Mouse (Mus musculus): ENCODE measurements at regions not wholly inside any gene's neighbourhood (a gene's known extent, or its start where the extent isn't known, plus 50 kb on each side); places are given as distances from the start of the nearest gene placed in this dataset.
"Not testable (repeated sequence)": the region's sequence is repeated elsewhere in the genome, so short reads cannot be mapped to it uniquely, and the experiment has no call there.

DNA sequence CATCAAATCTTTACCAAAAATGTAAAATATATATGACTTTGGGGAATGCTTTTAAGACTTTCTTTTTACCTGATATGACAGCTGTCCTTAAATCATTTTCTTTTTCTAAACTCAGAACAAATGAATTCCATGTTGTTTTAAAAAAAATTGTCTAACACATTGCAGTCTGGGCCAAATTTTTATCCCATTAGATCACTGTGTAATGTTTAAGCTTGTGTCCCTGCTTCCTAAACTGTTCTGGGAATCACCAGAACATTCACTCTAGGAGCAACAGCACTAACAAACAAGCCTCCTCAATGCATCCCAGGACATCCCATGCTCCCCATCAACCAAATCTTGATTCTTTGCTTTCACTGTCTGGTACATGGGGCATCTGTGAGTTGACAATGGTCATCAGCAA lies 449.2 kb upstream of the Klf6 start:
- H3K9ac ChIP-seq (ENCODE audit: control insufficient read depth, low read depth, low read length, poor library complexity, severe bottlenecking) = no peak overlapping the region
- DNase-seq (ENCODE audit: low read depth, low spot score) = no peak
- TF ChIP-seq EP300 (IDR thresholded peaks at IDR 0.05; ENCODE audit: low read depth in 1 of 2, low read length in 2 of 2) = no peak
- no peak for TF ChIP-seq MYC (IDR thresholded peaks at IDR 0.05; ENCODE audit: low read depth, low read length)
- no peak for TF ChIP-seq POLR2A (IDR thresholded peaks at IDR 0.05; ENCODE audit: control insufficient read depth in 1 of 2, insufficient read depth in 1 of 2, low read depth in 1 of 2, low read length in 2 of 2, poor library complexity in 1 of 2)
- no peak for TF ChIP-seq HCFC1 (IDR thresholded peaks at IDR 0.05; ENCODE audit: low read depth, low read length)
- TF ChIP-seq ZNF384 (IDR thresholded peaks at IDR 0.05; ENCODE audit: low read depth, low read length) = no peak
- TF ChIP-seq SIN3A (IDR thresholded peaks at IDR 0.05; ENCODE audit: low read length) = no peak
- no peak for TF ChIP-seq USF1 (IDR thresholded peaks at IDR 0.05; ENCODE audit: low read depth, low read length)
- no peak for TF ChIP-seq NRF1 (IDR thresholded peaks at IDR 0.05; ENCODE audit: insufficient read depth, low read depth, low read length, poor library complexity, severe bottlenecking)
- no peak for TF ChIP-seq MYB (IDR thresholded peaks at IDR 0.05; ENCODE audit: low read depth, low read length)
- no peak for TF ChIP-seq UBTF (IDR thresholded peaks at IDR 0.05; ENCODE audit: borderline replicate concordance, insufficient read depth, low read depth, low read length)
- no peak for TF ChIP-seq RAD21 (IDR thresholded peaks at IDR 0.05; ENCODE audit: low read depth, low read length)
- TF ChIP-seq E2F4 (IDR thresholded peaks at IDR 0.05; ENCODE audit: borderline replicate concordance, low read depth, low read length) = no peak
- no peak for TF ChIP-seq USF2 (IDR thresholded peaks at IDR 0.05; ENCODE audit: borderline replicate concordance in 1 of 2, insufficient read depth in 1 of 2, low read depth in 1 of 2, low read length in 2 of 2)
- no peak for TF ChIP-seq ZMIZ1 (IDR thresholded peaks at IDR 0.05; ENCODE audit: low read depth, low read length)
- no peak for TF ChIP-seq TAL1 (IDR thresholded peaks at IDR 0.05; ENCODE audit: low read length)
- TF ChIP-seq TCF12 (IDR thresholded peaks at IDR 0.05; ENCODE audit: low read depth, low read length) = no peak
- TF ChIP-seq ETS1 (IDR thresholded peaks at IDR 0.05; ENCODE audit: low read depth, low read length) = no peak
- TF ChIP-seq MEF2A (IDR thresholded peaks at IDR 0.05; ENCODE audit: extremely low read depth, insufficient replicate concordance, low read depth, low read length, poor library complexity, severe bottlenecking) = no peak
- TF ChIP-seq MXI1 (IDR thresholded peaks at IDR 0.05; ENCODE audit: low read depth, low read length) = no peak
- H3K36me3 ChIP-seq (ENCODE audit: control insufficient read depth in 1 of 2, insufficient read depth in 2 of 2, low read length in 2 of 2) = no peaks in the 10 kb centered on the region
- H3K4me3 ChIP-seq (ENCODE audit: control insufficient read depth in 1 of 2, insufficient read depth in 1 of 2, low read depth in 2 of 2, low read length in 2 of 2) = no peak overlapping the region
- H3K79me2 ChIP-seq (ENCODE audit: control insufficient read depth, insufficient read depth, low read length, poor library complexity) = no peaks in the 10 kb centered on the region
- no peak overlapping the region for H3K27ac ChIP-seq (ENCODE audit: control insufficient read depth, low read depth, low read length)
- H3K27me3 ChIP-seq (ENCODE audit: control insufficient read depth in 1 of 2, insufficient read depth in 2 of 2, low read length in 2 of 2) = no peaks in the 10 kb centered on the region
- no peaks in the 10 kb centered on the region for H3K4me1 ChIP-seq (ENCODE audit: control insufficient read depth in 1 of 2, insufficient read depth in 2 of 2, low read length in 2 of 2)
- no peaks in the 10 kb centered on the region for H3K9me3 ChIP-seq (replicated peaks; ENCODE audit: insufficient read depth, low read length)

- not testable (repeated sequence) for H3K9ac ChIP-seq (ENCODE audit: control insufficient read depth, low read depth, low read length, poor library complexity, severe bottlenecking); H3K4me3 ChIP-seq (ENCODE audit: control insufficient read depth in 1 of 2, insufficient read depth in 1 of 2, low read depth in 2 of 2, low read length in 2 of 2); H3K36me3 ChIP-seq (ENCODE audit: control insufficient read depth in 1 of 2, insufficient read depth in 2 of 2, low read length in 2 of 2); H3K4me1 ChIP-seq (ENCODE audit: control insufficient read depth in 1 of 2, insufficient read depth in 2 of 2, low read length in 2 of 2); H3K79me2 ChIP-seq (ENCODE audit: control insufficient read depth, insufficient read depth, low read length, poor library complexity); H3K27me3 ChIP-seq (ENCODE audit: control insufficient read depth in 1 of 2, insufficient read depth in 2 of 2, low read length in 2 of 2); H3K9me3 ChIP-seq (replicated peaks; ENCODE audit: insufficient read depth, low read length); DNase-seq (ENCODE audit: low read depth, low spot score); H3K27ac ChIP-seq (ENCODE audit: control insufficient read depth, low read depth, low read length)
These were observed 448.3 kb upstream of the Klf6 start for GRCm38 (mm10) chr13:5413009-5413408.

Measured in MEL (cell line).